Mouse (Mus musculus) cerebellum, adult 11-12 months (tissue): ENCODE data around the gene Ncs1.

Source experiments
- DNase-seq: peaks from one replicate; pipeline ENCODE4 v3.0.0; 2022

Ncs1 gene

GRCm38 (mm10) chr2:31282266-31282665 lies 36.6 kb downstream of the Ncs1 start:
- peak; percentile 78 for DNase-seq

- no peak for DNase-seq
These were observed 37.3 kb downstream of the Ncs1 start for GRCm38 (mm10) chr2:31282880-31283279.

- no peak for DNase-seq
These were observed 38.9 kb downstream of the Ncs1 start for GRCm38 (mm10) chr2:31284531-31284930.

GRCm38 (mm10) chr2:31291421-31291820 lies 45.8 kb downstream of the Ncs1 start:
- DNase-seq = peak; percentile 43

- DNase-seq = peak; percentile 77
These were observed 49.4 kb downstream of the Ncs1 start for GRCm38 (mm10) chr2:31294985-31295384.

- DNase-seq = peak; percentile 34
These were observed 50.8 kb downstream of the Ncs1 start for GRCm38 (mm10) chr2:31296395-31296794.

GRCm38 (mm10) chr2:31297602-31298268 lies 52.1 kb downstream of the Ncs1 start:
- peak; percentile 45 for DNase-seq

GRCm38 (mm10) chr2:31298814-31299213 lies 53.2 kb downstream of the Ncs1 start:
- peak; percentile 8 for DNase-seq

- DNase-seq = peak; percentile 14
These were observed 53.6 kb downstream of the Ncs1 start for GRCm38 (mm10) chr2:31299266-31299665.

- DNase-seq = peak; percentile 27
These were observed 54.4 kb downstream of the Ncs1 start for GRCm38 (mm10) chr2:31299996-31300395.

- no peak for DNase-seq
These were observed 57.6 kb downstream of the Ncs1 start for GRCm38 (mm10) chr2:31303177-31303576.

GRCm38 (mm10) chr2:31304191-31304590 lies 58.6 kb downstream of the Ncs1 start:
- peak; percentile 4 for DNase-seq

GRCm38 (mm10) chr2:31304801-31305665 lies 59.4 kb downstream of the Ncs1 start:
- DNase-seq = no peak

GRCm38 (mm10) chr2:31305684-31306083 lies 60.1 kb downstream of the Ncs1 start:
- DNase-seq = peak; percentile 6

GRCm38 (mm10) chr2:31308257-31308656 lies 62.6 kb downstream of the Ncs1 start:
- no peak for DNase-seq

- DNase-seq = no peak
These were observed 63.9 kb downstream of the Ncs1 start for GRCm38 (mm10) chr2:31309549-31309948.

- DNase-seq = no peak
These were observed 68.4 kb downstream of the Ncs1 start, which contains the start of gene Hmcn2 for GRCm38 (mm10) chr2:31314007-31314465. TSS of gene Hmcn2 (plus strand) at chr2:31314415.

GRCm38 (mm10) chr2:31318162-31318561 lies 72.5 kb downstream of the Ncs1 start:
- DNase-seq = no peak

- no peak for DNase-seq
These were observed 73.6 kb downstream of the Ncs1 start for GRCm38 (mm10) chr2:31319200-31319599.

- DNase-seq = no peak
These were observed 81.6 kb downstream of the Ncs1 start for GRCm38 (mm10) chr2:31327186-31327585.

- no peak for DNase-seq
These were observed 92.2 kb downstream of the Ncs1 start for GRCm38 (mm10) chr2:31337706-31338330.

GRCm38 (mm10) chr2:31339826-31340225 lies 94.2 kb downstream of the Ncs1 start:
- no peak for DNase-seq

- no peak for DNase-seq
These were observed 96.3 kb downstream of the Ncs1 start for GRCm38 (mm10) chr2:31341726-31342535.
